Mouse (Mus musculus): ENCODE measurements at regions not wholly inside any gene's neighbourhood (a gene's known extent, or its start where the extent isn't known, plus 50 kb on each side); places are given as distances from the start of the nearest gene placed in this dataset.

- TF ChIP-seq GATA1 (IDR thresholded peaks at IDR 0.05; ENCODE audit: borderline replicate concordance, low read length), result no peak
- TF ChIP-seq FLI1 (IDR thresholded peaks at IDR 0.05; ENCODE audit: low read length), result no peak
- peaks cover 56% of the 10 kb centered on the region for H3K4me1 ChIP-seq
- H3K9me3 ChIP-seq, result no peaks in the 10 kb centered on the region
- peaks cover 9% of the 10 kb centered on the region for H3K27me3 ChIP-seq (replicated peaks)
- no peaks in the 10 kb centered on the region for H3K36me3 ChIP-seq (replicated peaks; ENCODE audit: low read length)
- peak overlapping the region; percentile 46 for H3K4me3 ChIP-seq (replicated peaks)
Observed at GRCm38 (mm10) chr3:52929827-52930605, 87.0 kb downstream of the Cog6 start.

DNA sequence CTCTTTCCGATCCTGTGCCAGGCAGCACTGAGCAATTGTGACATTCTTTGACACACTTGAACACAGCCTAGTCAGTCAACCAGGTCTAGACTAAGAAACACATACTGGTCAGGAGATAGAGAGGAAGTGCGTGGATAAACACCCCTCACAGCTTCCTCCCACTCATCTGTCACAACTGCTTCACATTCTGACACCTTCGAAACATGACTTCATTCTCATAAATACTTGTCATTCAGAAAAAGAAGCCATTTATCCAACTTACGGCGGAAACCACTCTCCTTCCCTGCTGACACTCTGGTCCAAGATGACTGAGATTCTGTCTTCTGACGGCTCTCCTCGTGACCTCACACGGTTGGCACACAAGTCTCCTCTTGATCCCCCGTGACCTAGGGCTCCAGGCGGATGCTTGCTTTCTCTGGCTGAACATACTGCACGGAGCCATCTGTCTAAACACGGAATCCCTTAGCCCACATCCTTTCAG, 89.6 kb downstream of the Cog6 start:
- TF ChIP-seq GATA1 (IDR thresholded peaks at IDR 0.05; ENCODE audit: borderline replicate concordance, low read length), result no peak
- no peak for TF ChIP-seq FLI1 (IDR thresholded peaks at IDR 0.05; ENCODE audit: low read length)
- no peaks in the 10 kb centered on the region for H3K9me3 ChIP-seq

GRCm38 (mm10) chr3:52926549-52926948, 90.5 kb downstream of the Cog6 start:
- H3K4me1 ChIP-seq, result peaks cover 52% of the 10 kb centered on the region
- H3K27me3 ChIP-seq (replicated peaks), result no peaks in the 10 kb centered on the region
- no peak overlapping the region for H3K4me3 ChIP-seq (replicated peaks)
- no peaks in the 10 kb centered on the region for H3K36me3 ChIP-seq (replicated peaks; ENCODE audit: low read length)
- TF ChIP-seq GATA1 (IDR thresholded peaks at IDR 0.05; ENCODE audit: borderline replicate concordance, low read length) (no peak), FLI1 (IDR thresholded peaks at IDR 0.05; ENCODE audit: low read length) (no peak)
- H3K9me3 ChIP-seq, result no peaks in the 10 kb centered on the region

More for the DNA sequence above, 89.6 kb downstream of the Cog6 start:
- Histone ChIP-seq H3K36me3 (replicated peaks; ENCODE audit: low read length) (no peaks in the 10 kb centered on the region), H3K4me3 (replicated peaks) (no peak overlapping the region), H3K4me1 (peaks cover 58% of the 10 kb centered on the region), H3K27me3 (replicated peaks) (peaks cover 5% of the 10 kb centered on the region)

DNA sequence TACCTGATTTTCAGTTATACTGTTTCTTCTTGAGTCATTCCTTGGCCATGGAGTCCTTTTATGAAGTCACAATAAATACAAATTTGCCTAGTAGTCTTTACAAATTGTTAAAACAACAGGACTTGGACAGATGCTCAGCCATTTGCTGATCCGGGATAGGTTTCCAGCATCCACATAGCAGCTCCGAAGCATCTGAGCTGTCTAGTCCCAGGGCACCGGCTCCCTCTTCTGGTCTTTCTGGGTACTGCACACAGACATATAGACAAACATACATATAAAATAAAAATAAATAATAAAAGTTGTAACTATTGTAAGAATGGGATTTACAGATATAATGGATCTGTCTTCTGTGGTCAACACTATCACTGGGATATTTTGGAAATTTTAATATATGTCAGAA, 91.8 kb downstream of the Cog6 start:
- TF ChIP-seq FLI1 (IDR thresholded peaks at IDR 0.05; ENCODE audit: low read length) (no peak), GATA1 (IDR thresholded peaks at IDR 0.05; ENCODE audit: borderline replicate concordance, low read length) (no peak)

DNA sequence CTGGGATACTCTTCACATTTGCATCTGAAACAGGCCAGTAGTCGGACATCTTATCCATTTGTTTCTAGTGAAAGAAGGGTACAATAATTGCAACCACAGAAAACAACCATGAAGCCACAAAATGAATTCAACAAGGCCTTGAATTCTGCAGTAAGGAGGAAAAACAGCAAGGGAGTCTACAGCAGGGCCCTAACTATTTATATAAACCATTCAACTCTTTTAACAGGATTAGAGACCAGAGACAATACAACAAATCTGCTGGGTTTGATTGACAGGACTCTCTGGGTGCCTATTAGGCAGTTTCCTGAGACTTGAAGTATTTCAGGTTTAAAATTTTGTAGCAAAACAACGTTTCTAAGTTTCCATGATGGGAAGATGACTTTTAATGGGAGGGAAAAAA, 92.4 kb downstream of the Cog6 start:
- no peaks in the 10 kb centered on the region for H3K27me3 ChIP-seq (replicated peaks)
- peaks cover 38% of the 10 kb centered on the region for H3K4me1 ChIP-seq
- TF ChIP-seq FLI1 (IDR thresholded peaks at IDR 0.05; ENCODE audit: low read length) (no peak), GATA1 (IDR thresholded peaks at IDR 0.05; ENCODE audit: borderline replicate concordance, low read length) (no peak)
- 0 out of 2 replicates have a peak, but pooled peaks cover 2% of the 10 kb centered on the region for H3K9me3 ChIP-seq
- H3K36me3 ChIP-seq (replicated peaks; ENCODE audit: low read length), result no peaks in the 10 kb centered on the region
- no peak overlapping the region for H3K4me3 ChIP-seq (replicated peaks)

More for the DNA sequence above, 91.8 kb downstream of the Cog6 start:
- Histone ChIP-seq H3K9me3 (no peaks in the 10 kb centered on the region), H3K4me3 (replicated peaks) (no peak overlapping the region), H3K36me3 (replicated peaks; ENCODE audit: low read length) (no peaks in the 10 kb centered on the region), H3K27me3 (replicated peaks) (no peaks in the 10 kb centered on the region), H3K4me1 (peaks cover 44% of the 10 kb centered on the region)

DNA sequence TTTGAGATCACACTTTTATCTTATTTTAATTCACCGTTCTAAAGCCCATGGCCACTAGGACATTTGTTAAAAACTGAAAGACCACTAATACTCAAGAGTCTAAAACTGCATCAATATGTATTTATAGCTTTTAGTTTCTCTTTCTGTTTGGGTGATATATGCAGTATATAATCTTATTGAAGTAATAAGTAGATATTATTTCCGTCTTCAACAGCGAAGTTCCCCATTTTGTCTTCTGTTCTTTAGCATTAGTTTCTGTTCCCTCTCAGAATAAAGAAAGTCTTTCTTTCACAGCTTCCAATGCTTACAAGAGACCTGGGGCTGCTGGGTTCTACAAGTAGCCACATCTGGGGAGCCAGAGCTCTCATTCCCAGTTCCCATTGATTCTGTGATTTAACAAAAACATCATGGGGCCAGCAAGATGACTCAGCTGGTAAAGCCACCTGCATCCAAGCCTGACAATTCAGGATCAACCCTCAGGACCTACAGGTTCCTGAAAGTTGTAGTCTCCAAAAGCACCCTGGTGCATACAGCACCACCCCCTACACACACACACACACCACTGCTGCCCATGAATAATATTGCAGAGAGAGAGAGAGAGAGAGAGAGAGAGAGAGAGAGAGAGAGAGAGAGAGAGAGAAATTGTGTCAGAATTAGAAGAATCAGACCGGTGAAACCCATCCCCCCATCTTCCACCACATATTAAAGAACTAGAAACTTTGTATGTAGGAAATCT, 93.0 kb downstream of the Cog6 start:
- no peak for TF ChIP-seq GATA1 (IDR thresholded peaks at IDR 0.05; ENCODE audit: borderline replicate concordance, low read length)
- TF ChIP-seq FLI1 (IDR thresholded peaks at IDR 0.05; ENCODE audit: low read length), result no peak
- peaks cover under 1% of the 10 kb centered on the region for H3K36me3 ChIP-seq (replicated peaks; ENCODE audit: low read length)
- peaks cover 32% of the 10 kb centered on the region for H3K4me1 ChIP-seq
- H3K27me3 ChIP-seq (replicated peaks), result no peaks in the 10 kb centered on the region
- no peak overlapping the region for H3K4me3 ChIP-seq (replicated peaks)
- H3K9me3 ChIP-seq, result peaks cover 8% of the 10 kb centered on the region

DNA sequence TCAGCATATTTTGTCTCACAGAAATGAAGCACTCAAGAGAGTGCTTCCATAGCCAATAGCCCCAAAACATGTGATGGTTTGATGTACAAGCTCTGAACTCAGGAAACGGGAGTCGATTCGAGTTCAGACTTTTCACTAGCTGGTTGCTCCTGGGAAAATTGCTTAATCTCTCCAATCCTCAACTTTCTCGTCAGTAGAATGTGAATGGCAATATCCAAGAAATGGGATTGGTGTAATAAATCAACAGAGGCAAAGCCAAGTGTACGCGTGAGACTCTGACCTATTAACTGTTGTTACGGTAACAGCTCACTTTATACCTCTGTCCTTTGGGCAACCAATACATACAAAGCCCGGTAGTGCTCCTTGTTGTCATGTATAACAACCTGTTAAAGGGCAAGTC, 94.6 kb downstream of the Cog6 start:
- peaks cover 23% of the 10 kb centered on the region for H3K4me1 ChIP-seq
- peaks cover 4% of the 10 kb centered on the region for H3K36me3 ChIP-seq (replicated peaks; ENCODE audit: low read length)
- no peak overlapping the region for H3K4me3 ChIP-seq (replicated peaks)
- H3K27me3 ChIP-seq (replicated peaks), result no peaks in the 10 kb centered on the region
- peaks cover 12% of the 10 kb centered on the region for H3K9me3 ChIP-seq
- TF ChIP-seq FLI1 (IDR thresholded peaks at IDR 0.05; ENCODE audit: low read length) (no peak), GATA1 (IDR thresholded peaks at IDR 0.05; ENCODE audit: borderline replicate concordance, low read length) (no peak)

DNA sequence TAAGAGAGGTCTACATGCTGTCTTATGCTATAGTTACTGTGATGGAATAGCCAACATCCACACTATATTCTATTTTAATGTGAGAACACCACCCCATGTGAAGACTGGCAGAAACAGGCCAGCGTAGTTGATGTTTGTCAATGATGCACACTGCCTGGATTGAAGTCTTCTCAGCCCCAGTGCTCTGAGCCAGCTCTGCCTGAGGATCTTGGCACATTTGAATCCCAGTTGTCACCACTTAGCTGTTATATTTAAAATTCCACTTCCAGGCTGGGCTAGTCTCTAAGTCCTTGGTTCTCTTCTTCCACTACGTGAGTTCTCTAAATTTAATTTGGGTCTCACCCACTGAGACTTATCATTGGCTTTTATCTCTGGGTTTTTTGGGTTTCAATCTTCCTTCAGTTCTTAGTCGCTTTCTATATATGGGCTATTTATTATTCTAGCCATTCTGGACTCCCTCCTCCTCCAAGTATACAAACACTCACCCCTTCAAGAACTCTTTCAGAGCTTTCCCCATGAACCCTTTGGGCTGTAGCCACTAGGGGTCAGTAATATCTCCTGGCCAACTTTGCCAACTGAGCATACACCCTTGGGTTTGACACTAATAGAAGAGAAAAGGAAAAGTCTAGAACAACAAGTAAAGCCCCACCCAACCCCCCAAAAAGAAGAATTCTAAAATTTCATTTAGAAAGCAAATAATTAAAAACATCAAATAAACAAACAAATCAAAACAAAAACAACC, 110.0 kb downstream of the Cog6 start:
- Histone ChIP-seq H3K9me3 (peaks cover 10% of the 10 kb centered on the region), H3K4me3 (replicated peaks) (no peak overlapping the region), H3K36me3 (replicated peaks; ENCODE audit: low read length) (peaks cover 9% of the 10 kb centered on the region), H3K27me3 (replicated peaks) (no peaks in the 10 kb centered on the region), H3K4me1 (peaks cover 16% of the 10 kb centered on the region)
- no peak for TF ChIP-seq GATA1 (IDR thresholded peaks at IDR 0.05; ENCODE audit: borderline replicate concordance, low read length)
- TF ChIP-seq FLI1 (IDR thresholded peaks at IDR 0.05; ENCODE audit: low read length), result no peak

DNA sequence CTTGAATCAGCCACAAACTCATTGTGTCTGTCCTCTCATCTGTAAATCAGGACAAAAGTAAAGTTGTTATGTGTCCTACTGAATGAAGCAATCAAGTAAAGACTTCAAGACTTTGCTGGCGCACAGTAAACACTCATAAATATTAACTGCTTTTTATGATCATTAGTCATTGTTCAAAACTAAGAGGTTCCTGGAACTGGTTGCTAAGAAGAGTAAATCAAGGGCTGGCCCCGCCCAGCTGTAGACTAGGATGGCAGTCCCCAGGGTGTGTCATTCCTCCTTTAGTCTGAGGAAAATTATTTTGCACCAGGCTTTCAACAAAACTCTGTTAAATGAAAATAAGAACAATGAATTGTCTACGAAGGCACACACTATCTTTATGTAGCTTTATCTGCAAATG, 113.0 kb downstream of the Cog6 start:
- no peak for TF ChIP-seq FLI1 (IDR thresholded peaks at IDR 0.05; ENCODE audit: low read length)
- no peak for TF ChIP-seq GATA1 (IDR thresholded peaks at IDR 0.05; ENCODE audit: borderline replicate concordance, low read length)
- no peak overlapping the region for H3K4me3 ChIP-seq (replicated peaks)

More for the DNA sequence above, 113.0 kb downstream of the Cog6 start:
- Histone ChIP-seq H3K27me3 (replicated peaks) (no peaks in the 10 kb centered on the region), H3K36me3 (replicated peaks; ENCODE audit: low read length) (no peaks in the 10 kb centered on the region), H3K4me1 (peaks cover 21% of the 10 kb centered on the region), H3K9me3 (no peaks in the 10 kb centered on the region)

All from megakaryocyte, embryonic 14.5 days (primary cell).